Mouse (Mus musculus) liver, adult 2 months (tissue): ENCODE data around the gene Itsn1.

Experiments used
- CTCF ChIP-seq: fragments of 200-500 bp; IDR thresholded peaks from 2 replicates; pipeline ENCODE4 v1.5.1; 2011; ENCODE audit warnings: low read depth, low read length, control low read depth
- POLR2A ChIP-seq: fragments of 200-500 bp; IDR thresholded peaks from 2 replicates; pipeline ENCODE4 v1.6.1; 2011; ENCODE audit warnings: low read length, control low read depth; ENCODE audit not compliant: insufficient read depth; ENCODE audit errors: extremely low read depth

- TF ChIP-seq POLR2A (no peak), CTCF (no peak)
These were observed 48.4 kb upstream of the Itsn1 start for GRCm38 (mm10) chr16:91680656-91681055.
